Mouse (Mus musculus): ENCODE results near the gene Zcchc7.

- TF ChIP-seq CTCF (IDR thresholded peaks at IDR 0.05; ENCODE audit: control insufficient read depth, insufficient read depth, low read length) (no peak), POLR2A (IDR thresholded peaks at IDR 0.05; ENCODE audit: borderline replicate concordance, control insufficient read depth, low read depth, low read length) (no peak)
Measured at GRCm38 (mm10) chr4:44906399-44906798, 150.7 kb downstream of the Zcchc7 start.

Measured in bone marrow, adult 2 months (tissue).